Mouse (Mus musculus) left cerebral cortex, postnatal 4 days (tissue): ENCODE measurements around the gene Slc6a9. TPM values are rescaled to one million over a fixed set of nuclear protein-coding genes. Genes with fewer than 3 reads are reported as not detected.

Experiments used
- total RNA-seq, 2 experiments: library from RNA; stranded (reverse); gene quantifications; 2 replicates each; pipeline ENCODE4 v1.2.3; 2021

The Slc6a9 gene
- total RNA-seq, 2 experiments from 2014 or later = 33.4 to 34.1 TPM

Other genes starting within 250 kb of the Slc6a9 start
- 10 to 100 TPM; 46.1 to 47.6 TPM for gene Dmap1, start 152.2 kb upstream of the Slc6a9 start, total RNA-seq
- not detected for gene Gm12845, start 110.1 kb upstream of the Slc6a9 start, total RNA-seq
- gene Klf17, start 68.9 kb upstream of the Slc6a9 start, total RNA-seq = not detected
- 1 to 10 TPM; 6.0 to 8.2 TPM for gene Ccdc24, start 38.1 kb downstream of the Slc6a9 start, total RNA-seq
- 100 to 1,000 TPM; 168 to 172 TPM for gene B4galt2, start 49.0 kb downstream of the Slc6a9 start, total RNA-seq
- 100 to 1,000 TPM; 306 to 331 TPM for gene Atp6v0b, start 52.8 kb downstream of the Slc6a9 start, total RNA-seq
- 10 to 100 TPM; 12.9 to 15.1 TPM for gene Dph2, start 57.5 kb downstream of the Slc6a9 start, total RNA-seq
- 100 to 1,000 TPM; 112 to 114 TPM for gene Ipo13, start 80.5 kb downstream of the Slc6a9 start, total RNA-seq
- 1 to 10 TPM; 2.5 to 3.3 TPM for gene Artn, start 95.3 kb downstream of the Slc6a9 start, total RNA-seq